Mouse (Mus musculus): ENCODE measurements around the gene Fabp7. TPM values are rescaled to one million over a fixed set of nuclear protein-coding genes. Genes with fewer than 3 reads are reported as not detected.

Gene Fabp7
- total RNA-seq, 2 experiments from 2014 or later = 69.9 to 86.0 TPM

GRCm38 (mm10) chr10:57815869-57816268 is 31.2 kb downstream of the Fabp7 start:
- no peak overlapping the region for H3K27ac ChIP-seq
- no peak for TF ChIP-seq CTCF (conservative IDR thresholded peaks at IDR 0.05)
- H3K4me3 ChIP-seq = no peak overlapping the region
- DNase-seq (ENCODE audit: low spot score in 2 of 2) = no peak

GRCm38 (mm10) chr10:57819209-57819608 is 34.5 kb downstream of the Fabp7 start:
- no peak overlapping the region for H3K27ac ChIP-seq
- no peak for DNase-seq (ENCODE audit: low spot score in 2 of 2)
- no peak for TF ChIP-seq CTCF (conservative IDR thresholded peaks at IDR 0.05)
- no peak overlapping the region for H3K4me3 ChIP-seq

- DNase-seq (ENCODE audit: low spot score in 2 of 2) = peak; percentile 64 to 83
- TF ChIP-seq CTCF (conservative IDR thresholded peaks at IDR 0.05) = no peak
- H3K4me3 ChIP-seq = no peak overlapping the region
- peak overlapping the region; percentile 90 for H3K27ac ChIP-seq
Observed at GRCm38 (mm10) chr10:57822473-57822872, 37.8 kb downstream of the Fabp7 start.

- no peak for TF ChIP-seq CTCF (conservative IDR thresholded peaks at IDR 0.05)
- DNase-seq (ENCODE audit: low spot score in 2 of 2) = peak in 1 of 2 experiments; percentile 12
- Histone ChIP-seq H3K4me3 (no peak overlapping the region), H3K27ac (peak overlapping the region; percentile 6; the same call in 1 of the 2 replicates)
Observed at GRCm38 (mm10) chr10:57828649-57829048, 44.0 kb downstream of the Fabp7 start.

GRCm38 (mm10) chr10:57829621-57830020 is 44.9 kb downstream of the Fabp7 start:
- H3K27ac ChIP-seq = peak overlapping the region; percentile 6; the same call in 1 of the 2 replicates
- TF ChIP-seq CTCF (conservative IDR thresholded peaks at IDR 0.05) = no peak
- DNase-seq (ENCODE audit: low spot score in 2 of 2) = no peak
- no peak overlapping the region for H3K4me3 ChIP-seq

- no peak for DNase-seq (ENCODE audit: low spot score in 2 of 2)
Observed at GRCm38 (mm10) chr10:57835094-57835493, 50.4 kb downstream of the Fabp7 start.

GRCm38 (mm10) chr10:57835982-57836381 is 51.3 kb downstream of the Fabp7 start:
- Histone ChIP-seq H3K27ac (no peak overlapping the region), H3K4me3 (no peak overlapping the region)
- TF ChIP-seq CTCF (conservative IDR thresholded peaks at IDR 0.05) = no peak
- DNase-seq (ENCODE audit: low spot score in 2 of 2) = no peak

More at GRCm38 (mm10) chr10:57835094-57835493, 50.4 kb downstream of the Fabp7 start:
- H3K4me3 ChIP-seq = no peak overlapping the region
- TF ChIP-seq CTCF (conservative IDR thresholded peaks at IDR 0.05) = no peak
- no peak overlapping the region for H3K27ac ChIP-seq

Other genes starting within 250 kb of the Fabp7 start
- 10 to 100 TPM; 11.9 to 17.8 TPM for gene Pkib, start 152.9 kb upstream of the Fabp7 start, total RNA-seq (2021)
- 10 to 100 TPM; 23.7 to 24.8 TPM for gene Smpdl3a, start 9.5 kb downstream of the Fabp7 start, total RNA-seq (2021)

Data from layer of hippocampus, adult 2 months (tissue).